Mouse (Mus musculus) spleen, embryonic (tissue): ENCODE measurements around the gene Alg1.
"Not testable (repeated sequence)": the region's sequence is repeated elsewhere in the genome, so short reads cannot be mapped to it uniquely, and the experiment has no call there.

ENCODE experiments used
- CTCF ChIA-PET: fragments of 350-600 bp; sonication (Branson Sonifier 250); formaldehyde crosslinking; loops from one replicate; lab custom pipeline; 2022; lab: Charles Lee

Alg1 gene

DNA sequence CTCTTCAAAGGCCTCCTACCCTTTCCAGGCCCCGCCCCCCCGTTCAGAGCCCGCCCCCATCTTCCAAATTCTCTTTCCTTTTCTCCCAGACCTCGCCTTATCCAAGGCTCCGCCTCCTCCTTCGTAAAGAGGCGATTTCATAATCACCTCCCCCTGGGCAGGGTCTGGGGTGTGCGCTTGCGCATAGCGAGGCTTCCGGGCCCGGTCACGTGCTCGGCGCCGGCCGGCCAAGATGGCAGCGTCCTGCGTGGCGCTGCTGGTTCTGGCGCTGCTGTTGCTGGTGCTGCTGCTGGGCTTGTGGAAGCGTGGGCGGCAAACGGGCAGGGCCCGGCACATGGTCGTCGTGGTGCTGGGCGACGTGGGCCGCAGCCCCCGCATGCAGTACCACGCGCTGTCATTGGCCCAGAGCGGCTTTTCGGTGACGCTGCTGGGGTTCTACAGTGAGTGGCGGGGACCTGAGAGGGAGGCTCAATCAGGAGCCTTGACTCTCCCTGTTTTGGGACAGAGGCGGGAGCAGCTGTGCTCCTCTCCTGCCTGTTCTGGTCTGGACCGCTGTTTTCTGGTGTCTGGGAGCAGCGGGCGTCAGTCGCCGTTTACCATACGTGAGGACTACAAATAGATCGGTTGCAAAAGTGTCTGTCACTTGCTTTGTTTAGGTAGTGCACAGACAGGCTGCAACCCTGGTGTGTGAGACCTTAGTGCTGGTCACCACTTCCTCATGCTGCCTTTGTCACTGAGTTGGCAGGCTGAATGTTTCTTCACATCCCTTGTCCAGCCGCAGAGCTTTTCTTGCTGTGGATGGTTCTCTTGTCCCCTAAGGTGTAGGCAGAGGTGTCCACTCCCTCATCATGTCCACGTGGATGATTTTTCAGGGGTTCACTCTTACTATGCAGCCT is at the start of gene Alg1:
TSS of gene Alg1 (plus strand) at position 204 of the 896 bp plus-strand sequence.
- CTCF ChIA-PET, result no interaction called here

DNA sequence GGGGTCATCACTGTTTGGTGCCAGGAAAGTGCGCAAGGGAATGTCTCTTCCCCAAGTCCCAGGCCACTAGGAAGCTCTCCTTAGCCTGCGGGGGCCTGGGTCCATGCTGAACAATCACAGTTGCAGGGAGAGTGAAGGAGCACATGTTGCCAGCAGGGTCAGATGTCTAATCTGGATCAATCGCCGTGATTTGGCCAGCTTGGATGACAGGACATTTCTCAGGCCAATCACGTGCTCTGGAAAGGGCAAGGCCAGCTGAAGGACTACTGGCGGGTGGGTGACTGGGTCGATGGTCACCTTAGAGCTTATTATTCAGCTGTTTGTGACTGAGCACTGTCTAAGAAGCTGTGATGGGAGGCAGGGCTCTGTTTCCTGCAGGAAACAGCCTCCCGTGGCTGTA is 49.3 kb upstream of the Alg1 start:
- CTCF ChIA-PET, result no interaction called here

DNA sequence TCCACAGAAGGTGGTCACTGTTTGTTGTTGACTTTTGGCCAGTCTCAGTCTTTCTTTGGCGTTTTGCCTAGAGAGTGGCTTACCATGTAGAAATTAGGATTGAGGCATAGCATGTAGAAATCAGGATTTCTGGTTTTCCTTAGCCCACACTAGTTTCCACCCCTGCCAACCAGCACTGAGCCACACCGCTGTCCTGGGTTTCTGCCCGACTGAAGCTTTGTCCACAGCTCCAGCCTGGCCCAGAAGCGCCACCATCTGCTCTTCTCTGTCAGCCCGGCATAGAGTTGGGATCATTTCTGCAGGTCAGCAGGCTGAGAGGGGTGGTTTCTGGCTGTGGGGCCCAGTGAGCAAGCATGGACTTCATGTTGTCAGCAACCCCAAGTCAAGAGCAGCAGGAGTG is 48.5 kb upstream of the Alg1 start:
- CTCF ChIA-PET, result no interaction called here

DNA sequence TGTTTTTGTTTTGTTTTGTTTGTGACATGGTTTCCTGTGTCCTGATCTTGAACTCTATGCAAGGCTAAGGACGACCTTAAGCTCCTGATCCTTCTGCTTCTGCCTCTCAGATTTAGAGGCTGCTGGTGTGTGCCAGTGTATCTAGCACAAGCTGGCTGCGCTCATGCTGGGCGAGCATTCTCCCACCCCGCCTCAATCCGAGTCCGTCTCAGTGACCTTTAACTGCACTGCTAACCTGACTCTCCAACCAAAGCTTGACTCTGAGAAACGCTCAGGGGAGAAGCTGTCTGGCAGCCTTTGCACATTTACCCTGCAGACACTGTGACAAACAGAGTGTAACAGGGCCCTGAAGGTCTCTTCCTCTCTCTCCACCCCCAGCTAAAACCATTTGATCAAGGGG is 47.7 kb upstream of the Alg1 start:
- CTCF ChIA-PET, result no interaction called here

DNA sequence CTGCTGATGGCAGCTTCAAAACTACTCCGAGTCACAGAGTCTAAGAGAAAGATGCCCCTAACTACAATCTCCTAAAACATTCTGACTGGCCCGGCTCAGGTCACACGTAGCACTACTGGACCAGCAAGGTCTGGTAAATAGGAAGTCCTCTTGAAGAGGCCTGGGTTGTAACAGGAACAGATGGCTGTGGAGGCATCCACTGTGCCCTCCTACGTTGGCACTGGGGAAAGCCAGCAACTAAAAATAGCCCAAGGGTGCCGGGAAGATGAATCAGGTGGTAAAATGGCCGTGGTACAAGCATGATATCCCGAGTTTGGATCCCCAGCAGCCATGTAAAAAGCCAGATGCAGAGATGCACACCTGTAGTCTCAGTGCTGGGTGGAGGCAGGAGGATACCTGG is 47.2 kb upstream of the Alg1 start:
- CTCF ChIA-PET, result no interaction called here

DNA sequence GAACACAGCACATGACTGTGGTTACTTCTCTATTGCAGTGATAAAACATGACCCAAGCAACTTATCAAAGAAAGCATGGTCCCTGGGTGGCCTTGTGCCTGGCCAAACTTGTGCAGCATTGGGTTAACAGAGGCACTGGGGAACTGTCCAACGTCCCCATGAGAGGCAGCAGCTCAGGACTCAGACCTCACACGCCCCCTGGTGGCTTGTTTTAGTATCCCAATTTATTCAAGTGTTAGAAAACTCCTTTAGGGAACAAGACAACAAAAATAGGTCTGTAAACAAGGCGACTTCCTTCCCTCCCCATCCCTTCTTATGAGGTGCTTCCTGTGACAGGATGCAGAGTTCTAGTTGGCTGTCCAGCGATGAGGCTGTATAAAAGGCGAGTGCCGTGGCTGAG is 38.3 kb upstream of the Alg1 start:
- CTCF ChIA-PET, result no interaction called here

DNA sequence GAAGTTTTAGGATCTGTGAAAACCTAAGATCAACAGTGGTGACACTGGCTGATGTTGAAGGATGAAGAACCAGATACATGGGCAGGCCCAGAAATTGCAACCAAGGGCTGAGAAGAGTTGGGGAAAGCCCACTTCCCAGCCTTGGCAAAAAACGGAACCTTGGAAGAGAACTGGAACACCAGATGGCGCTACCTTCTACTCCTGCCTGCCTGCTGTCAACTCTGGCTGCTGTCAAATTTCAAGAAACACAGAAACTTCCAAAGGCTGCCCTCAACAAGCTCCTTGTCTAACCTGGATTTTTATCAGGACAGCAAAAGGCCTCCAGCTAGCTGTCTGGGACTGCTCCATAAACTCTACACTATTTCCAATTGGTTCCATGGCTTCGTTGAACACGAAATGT is 30.7 kb upstream of the Alg1 start:
- CTCF ChIA-PET, result interaction anchor here (1.3 kb wide), 1 partner anchor 45 kb away, joined by 4 read pairs; no protein-coding TSS in a partner anchor

DNA sequence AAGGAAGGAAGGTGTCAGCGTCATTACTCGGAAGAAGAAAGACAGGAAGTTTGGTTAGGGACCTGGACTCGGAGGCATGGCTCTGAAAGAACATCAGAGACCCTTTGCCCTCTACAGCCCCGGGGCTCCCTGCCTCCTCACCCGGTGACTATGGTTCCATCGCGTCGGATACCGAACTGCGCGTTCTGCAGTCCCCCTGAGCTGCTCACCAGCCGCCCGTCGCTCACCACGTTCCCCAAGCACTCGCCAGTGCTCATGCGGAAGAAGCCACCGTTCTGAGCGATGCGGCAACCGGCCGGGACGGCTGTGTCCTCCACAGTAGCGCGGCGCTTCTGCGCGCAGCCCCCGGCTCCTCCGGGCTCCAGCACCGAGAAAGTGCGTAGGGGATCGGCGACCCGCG is 30.2 kb upstream of the Alg1 start:
- CTCF ChIA-PET, result interaction anchor here (1.3 kb wide), 1 partner anchor 44 kb away, joined by 4 read pairs; no protein-coding TSS in a partner anchor

DNA sequence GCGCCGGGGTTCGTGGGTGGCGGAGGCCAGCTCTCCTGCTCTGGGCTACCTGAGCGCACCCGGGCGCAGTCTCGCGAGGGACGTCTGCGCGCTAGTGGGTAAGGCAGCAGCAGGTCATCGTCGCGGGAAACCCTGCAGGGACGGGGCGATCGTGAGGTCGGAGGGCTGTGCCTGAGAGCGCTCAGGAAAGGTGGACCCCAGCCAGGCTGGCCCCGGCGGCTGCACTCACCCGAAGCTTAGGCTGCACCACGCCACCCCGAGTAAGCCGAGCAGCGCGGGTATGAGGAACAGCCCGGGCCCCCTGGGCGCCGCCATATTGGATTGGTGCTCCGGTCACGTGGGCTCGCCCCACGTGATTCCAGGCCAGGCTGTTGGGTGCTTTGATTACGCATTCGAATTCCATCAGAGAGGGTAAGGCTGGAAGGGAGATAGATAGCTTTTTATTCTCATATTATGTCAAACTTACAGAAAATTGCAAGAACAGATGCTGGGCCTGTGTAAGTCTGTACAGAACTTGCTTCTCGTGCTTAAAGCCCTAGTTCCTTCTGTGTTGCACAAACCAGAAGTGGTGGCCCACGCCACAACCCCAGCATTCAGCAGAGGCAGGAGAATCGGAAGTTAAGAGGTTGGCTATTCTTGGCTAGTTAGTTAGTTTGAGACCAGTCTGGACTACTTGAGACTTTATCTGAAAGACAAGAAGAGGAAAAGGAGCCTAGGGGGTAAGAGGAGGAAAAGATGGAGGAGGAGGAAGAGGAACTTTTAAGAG is 29.6 kb upstream of the Alg1 start, which contains the start of gene Nagpa:
TSS of gene Nagpa (minus strand) at position 345 of the 766 bp plus-strand sequence.
- CTCF ChIA-PET, result no interaction called here

DNA sequence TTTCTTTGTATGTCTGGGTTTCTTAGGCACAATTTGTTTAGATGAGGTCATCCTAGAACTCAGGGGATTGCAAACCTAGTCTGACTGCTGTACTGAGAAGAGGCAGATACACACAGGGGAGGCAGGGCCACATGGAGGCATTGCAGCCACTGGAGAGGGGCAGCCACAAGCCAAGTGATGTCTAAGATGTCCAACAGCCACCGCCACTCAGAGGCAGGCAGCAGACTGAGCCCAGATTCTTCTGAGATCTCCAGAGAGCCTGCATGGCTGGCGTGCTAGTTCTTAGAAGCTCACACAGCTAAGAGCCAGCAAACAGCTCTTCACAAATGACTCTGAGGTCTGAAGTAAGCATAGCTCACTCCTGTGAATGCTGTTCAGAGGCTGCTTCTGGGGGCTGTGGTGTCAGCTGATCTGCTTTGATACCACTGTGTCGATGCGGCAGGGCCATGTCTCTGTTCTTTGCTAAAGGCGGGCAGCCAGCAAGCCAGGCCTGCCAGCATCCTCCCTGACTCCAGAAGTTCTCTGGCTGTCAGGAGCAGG is 27.9 kb upstream of the Alg1 start:
- CTCF ChIA-PET, result no interaction called here

DNA sequence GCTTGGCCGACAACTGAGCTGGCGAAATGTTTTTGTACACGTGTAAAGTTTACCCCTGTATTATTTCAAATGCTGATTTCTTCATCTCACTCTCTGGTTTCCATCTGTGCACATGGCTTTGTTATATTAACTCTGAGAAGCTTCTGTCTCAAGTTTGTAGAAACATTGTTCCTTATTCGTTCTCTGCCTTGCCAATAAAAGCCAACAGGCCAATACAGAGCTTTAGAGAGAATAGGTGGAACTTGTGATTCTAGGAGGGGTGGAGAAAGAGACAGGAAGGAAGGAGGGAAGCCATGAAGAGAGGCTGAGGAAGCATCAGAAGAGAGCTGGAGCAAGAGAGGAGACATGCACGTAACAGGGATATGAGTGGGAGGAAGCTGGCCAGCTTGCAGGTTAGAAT is 27.4 kb upstream of the Alg1 start:
- CTCF ChIA-PET, result no interaction called here

DNA sequence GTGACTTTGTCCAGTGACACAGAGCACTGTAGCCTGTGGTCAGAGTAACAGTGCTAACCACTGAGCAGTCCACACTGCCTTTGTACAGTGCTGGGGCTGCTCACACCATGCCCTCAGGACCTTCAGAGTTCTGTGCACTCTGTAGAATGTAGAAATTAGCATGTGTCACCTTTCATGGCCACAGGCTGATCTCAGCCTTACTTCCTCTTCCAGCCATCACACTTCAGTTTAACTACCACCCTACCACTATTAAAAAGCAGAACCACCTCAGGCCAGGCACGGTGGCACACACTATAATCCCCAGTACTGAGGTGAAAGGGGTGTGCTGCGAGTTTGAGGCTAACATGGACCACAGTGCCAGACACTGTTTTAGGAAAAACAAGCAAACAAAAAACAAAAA is 23.1 kb upstream of the Alg1 start:
- CTCF ChIA-PET, result no interaction called here

DNA sequence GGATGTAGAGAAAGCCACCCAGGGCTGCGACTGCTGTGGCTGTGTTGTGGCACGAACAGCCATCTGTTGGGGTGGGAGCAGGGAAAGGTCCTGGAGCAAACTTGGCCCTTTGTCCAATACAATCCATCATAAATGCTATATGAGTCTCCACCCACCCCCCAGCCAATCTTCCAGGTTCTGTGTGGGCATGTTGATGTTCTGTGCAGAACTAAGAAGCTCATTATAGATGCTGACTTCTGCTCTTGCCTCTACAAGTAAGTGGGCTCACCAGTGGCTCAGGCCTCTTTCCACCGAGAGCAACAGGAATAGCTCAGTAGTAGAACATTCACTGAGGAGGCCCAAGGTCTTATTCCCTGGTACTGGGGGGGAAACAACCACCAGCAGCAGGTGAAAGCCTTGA is 21.3 kb upstream of the Alg1 start:
- CTCF ChIA-PET, result interaction anchor here (0.6 kb wide), 1 partner anchor 15 kb away, joined by 3 read pairs; no protein-coding TSS in a partner anchor

DNA sequence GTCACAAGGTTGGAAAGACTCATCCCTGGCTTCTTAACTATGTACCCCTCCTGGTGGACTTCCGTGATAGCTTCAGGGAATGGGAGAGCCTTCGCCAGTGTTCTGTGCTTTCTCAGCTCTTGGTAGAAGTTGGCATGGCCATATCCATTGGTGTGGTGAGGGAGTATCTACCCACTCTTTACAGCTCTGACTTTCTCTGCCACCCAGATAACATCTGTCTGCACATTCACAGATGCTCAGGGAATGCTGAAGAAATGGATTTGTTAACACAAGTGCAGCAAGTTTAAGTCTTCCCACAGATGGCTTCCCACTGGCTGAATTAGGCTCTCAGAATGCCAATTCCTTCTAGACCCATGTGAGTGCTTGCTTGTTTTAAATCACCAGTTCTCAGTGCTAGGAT is 19.3 kb upstream of the Alg1 start:
- CTCF ChIA-PET, result no interaction called here

DNA sequence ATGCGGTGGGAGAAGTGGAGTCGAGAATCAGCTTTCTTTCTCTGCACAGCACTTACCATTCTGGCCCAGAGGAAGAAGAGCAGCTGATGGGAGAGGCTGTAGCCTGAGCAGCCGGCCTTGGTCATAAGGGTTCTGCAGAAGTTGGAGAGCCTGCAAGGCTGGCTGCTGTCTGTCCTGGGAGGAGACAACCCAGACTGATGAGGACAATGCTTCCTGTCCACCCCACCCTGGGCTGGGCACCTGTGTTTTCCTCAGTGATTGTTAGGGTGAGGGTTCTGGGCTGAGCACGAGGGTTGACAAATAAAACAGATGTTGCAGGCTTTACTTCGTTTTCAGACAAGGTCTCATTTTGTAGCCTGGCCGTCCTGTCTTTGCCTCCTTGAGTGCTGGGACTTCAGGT is 16.7 kb upstream of the Alg1 start:
- CTCF ChIA-PET, result no interaction called here

DNA sequence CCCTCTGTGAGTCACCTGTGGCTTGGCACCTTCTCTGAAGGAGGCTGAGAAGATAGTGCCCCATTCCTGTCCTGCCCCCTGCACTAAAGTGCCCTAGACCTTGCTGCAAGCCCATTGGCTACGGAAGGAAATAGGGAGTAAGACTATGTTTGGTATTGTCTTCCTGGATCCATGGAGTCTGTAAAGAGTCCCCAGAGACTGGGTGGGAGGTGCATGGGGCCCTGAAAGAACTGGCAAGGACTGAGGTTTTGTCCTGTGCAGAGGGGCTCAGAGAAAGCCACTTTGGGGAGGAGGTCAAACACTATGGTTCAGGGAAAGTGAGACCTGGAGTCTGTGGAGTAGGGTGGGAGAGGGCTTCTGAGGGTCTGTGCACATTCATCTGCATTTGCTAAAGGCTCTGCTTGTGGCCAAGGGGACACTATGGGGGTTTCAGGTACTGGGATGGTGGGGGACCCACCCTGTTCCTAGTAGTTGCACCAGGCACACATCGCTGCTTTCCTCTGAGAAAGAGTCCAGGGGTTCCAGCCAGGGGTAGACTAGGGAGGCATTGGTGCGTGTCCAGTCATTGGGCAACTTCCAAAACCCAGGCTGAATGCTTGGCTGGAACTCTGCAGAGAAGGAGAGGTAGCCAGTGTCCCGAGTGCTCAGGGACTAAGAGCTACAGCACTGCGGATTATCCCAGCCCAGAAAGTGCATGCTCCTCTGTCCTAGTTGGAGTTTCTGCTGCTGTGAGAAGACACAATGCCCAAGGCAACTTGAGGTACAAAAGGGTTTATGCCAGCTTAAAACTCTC is 15.9 kb upstream of the Alg1 start:
- CTCF ChIA-PET, result no interaction called here

DNA sequence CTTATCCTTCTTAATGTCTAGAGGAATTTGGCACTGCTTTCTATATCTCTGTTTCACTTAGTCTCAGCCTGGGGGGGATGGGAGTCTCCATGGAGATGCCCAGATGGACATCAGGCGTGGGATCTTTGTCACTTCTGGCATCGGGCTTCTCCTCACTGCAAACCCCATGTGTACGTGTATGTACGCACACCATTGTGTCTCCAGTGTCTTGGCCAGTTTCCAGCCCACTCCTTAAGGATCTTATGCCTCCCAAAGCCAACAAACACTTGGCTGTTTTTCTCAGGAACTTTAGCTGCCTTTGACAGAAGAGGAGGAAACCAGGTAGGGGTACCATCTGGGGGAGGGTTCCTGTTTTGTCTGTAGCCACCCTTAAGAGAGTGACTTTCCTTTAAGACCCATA is 12.0 kb upstream of the Alg1 start:
- CTCF ChIA-PET, result no interaction called here

DNA sequence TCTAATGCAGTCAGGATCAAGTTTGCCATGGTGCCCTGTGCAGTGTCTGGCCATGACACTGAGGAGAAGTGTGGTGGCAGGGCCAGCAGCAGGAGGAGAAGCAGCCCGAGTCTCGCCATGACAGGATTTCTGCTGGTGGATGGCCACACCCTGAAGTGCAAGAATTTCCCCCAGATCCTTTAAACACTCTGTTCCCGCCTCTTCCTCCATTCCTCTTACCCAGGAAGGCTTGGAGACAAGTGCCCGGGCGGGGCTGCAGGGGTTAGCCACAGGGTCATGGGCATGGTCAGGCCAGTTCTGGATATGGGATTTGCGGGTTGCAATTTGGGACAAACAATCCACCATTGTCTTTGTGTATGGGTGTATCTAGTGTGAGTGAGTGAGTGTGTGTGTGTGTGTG is 11.3 kb upstream of the Alg1 start, which contains the start of gene AU021092:
TSS of gene AU021092 (minus strand) at position 160 of the 400 bp plus-strand sequence.
- CTCF ChIA-PET, result interaction anchor here (0.6 kb wide), 1 partner anchor 9 kb away, joined by 3 read pairs; no protein-coding TSS in a partner anchor

DNA sequence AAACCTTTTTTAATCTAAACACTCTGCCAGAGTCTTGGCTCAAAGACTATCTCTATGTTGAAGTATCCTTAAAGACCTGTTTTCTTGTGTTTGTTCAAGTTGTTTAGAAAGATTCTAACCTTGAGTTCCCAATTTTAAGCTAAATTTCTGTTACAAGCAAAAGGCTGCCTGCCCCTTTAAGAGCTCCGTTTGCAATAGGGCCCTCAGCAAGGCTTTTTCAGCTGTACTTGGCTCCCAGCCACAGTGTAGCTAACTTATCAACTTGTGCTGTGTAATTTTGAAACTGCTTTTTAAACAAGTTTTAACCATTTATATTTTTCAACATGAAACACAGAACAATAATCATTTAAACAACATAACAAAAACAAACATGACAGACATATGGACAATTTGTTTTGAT is 6.9 kb upstream of the Alg1 start:
- CTCF ChIA-PET, result not testable (repeated sequence)

DNA sequence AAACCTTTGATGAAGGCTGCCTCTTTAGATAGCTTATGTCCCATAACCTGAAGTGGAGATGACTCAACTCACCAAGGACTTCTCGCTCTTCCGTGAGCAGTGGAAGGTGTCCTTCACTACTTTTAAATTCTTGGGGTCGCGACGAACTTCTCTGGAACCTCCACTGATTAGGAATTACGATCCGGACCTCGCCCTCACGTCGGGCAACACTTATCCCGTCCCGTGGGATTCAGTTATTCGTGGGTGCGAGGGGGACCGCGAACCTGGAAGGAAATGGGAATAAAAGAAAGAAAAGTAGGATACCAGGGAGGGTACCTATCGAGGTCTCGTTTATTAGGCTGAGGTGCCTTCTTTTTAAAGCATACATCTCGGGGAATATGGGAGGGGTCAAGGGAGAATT is 5.9 kb upstream of the Alg1 start:
- CTCF ChIA-PET, result not testable (repeated sequence)

DNA sequence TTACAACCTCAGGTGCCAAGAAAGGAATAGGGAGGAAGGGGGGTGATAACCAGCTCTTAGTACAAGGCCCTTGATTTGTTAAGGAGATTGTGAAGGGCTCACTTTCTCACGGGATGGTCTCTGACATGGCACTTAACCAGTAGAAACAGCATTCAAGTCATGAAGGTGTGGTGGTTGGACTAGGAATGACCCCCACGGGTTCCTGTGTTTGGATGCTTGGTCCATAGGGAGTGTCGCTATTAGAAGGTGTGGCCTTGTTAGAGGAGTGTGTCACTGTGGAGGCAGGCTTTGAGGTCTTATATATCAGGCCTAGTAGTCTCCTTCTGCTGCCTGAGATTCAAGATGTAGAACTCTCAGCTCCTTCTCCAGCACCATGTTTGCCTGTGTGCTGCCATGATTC is 5.3 kb upstream of the Alg1 start:
- CTCF ChIA-PET, result not testable (repeated sequence)
